Mouse (Mus musculus): ENCODE measurements around the gene Smpd3. TPM values are rescaled to one million over a fixed set of nuclear protein-coding genes. Genes with fewer than 3 reads are reported as not detected.

The Smpd3 gene
- polyA plus RNA-seq, 1 experiment = 3.8 TPM

DNA sequence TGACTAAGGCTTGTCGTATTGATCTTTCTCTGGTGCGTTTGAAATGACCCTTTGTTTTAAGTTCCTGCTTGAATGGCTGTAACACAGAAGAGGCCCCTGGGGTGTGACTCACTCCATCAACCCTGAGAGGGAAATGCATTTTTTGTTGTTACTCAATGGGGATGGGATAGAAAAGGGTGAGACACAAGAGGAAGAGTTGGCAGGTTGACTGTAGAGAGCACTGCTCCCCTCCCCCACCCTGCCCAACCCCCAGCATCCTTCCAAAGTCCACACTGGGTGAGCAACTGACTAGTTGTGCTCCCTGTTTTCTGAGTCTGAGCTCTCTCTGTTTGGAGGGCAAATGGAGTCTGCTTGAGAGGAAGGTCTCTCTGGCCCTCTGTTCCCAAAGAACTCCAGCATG is 50.3 kb downstream of the Smpd3 start:
- Histone ChIP-seq H3K4me3 (ENCODE audit: control insufficient read depth, insufficient read depth, low read length) (no peak overlapping the region), H3K36me3 (ENCODE audit: control insufficient read depth, insufficient read depth, low read length) (no peaks in the 10 kb centered on the region), H3K27ac (ENCODE audit: control insufficient read depth, insufficient read depth, low read length) (no peak overlapping the region), H3K27me3 (ENCODE audit: control insufficient read depth, insufficient read depth, low read length) (no peaks in the 10 kb centered on the region), H3K4me1 (replicated peaks; ENCODE audit: control insufficient read depth, insufficient read depth, low read length) (peaks cover 7% of the 10 kb centered on the region)
- no peak for DNase-seq
- TF ChIP-seq POLR2A (IDR thresholded peaks at IDR 0.05; ENCODE audit: control insufficient read depth, extremely low read depth, insufficient read depth, low read length, poor library complexity) (no peak), CTCF (IDR thresholded peaks at IDR 0.05; ENCODE audit: borderline replicate concordance, control insufficient read depth, extremely low read depth, insufficient read depth, low read length, poor library complexity) (no peak)
- WGBS = 91% methylated on average over 2 of the region's 2 CpGs

- H3K4me3 ChIP-seq (ENCODE audit: control insufficient read depth, insufficient read depth, low read length) = no peak overlapping the region
- H3K27me3 ChIP-seq (ENCODE audit: control insufficient read depth, insufficient read depth, low read length) = no peaks in the 10 kb centered on the region
- no peak for DNase-seq
- H3K4me1 ChIP-seq (replicated peaks; ENCODE audit: control insufficient read depth, insufficient read depth, low read length) = 0 out of 2 replicates have a peak, but pooled peaks cover 2% of the 10 kb centered on the region
- TF ChIP-seq CTCF (IDR thresholded peaks at IDR 0.05; ENCODE audit: borderline replicate concordance, control insufficient read depth, extremely low read depth, insufficient read depth, low read length, poor library complexity) (no peak), POLR2A (IDR thresholded peaks at IDR 0.05; ENCODE audit: control insufficient read depth, extremely low read depth, insufficient read depth, low read length, poor library complexity) (no peak)
- H3K36me3 ChIP-seq (ENCODE audit: control insufficient read depth, insufficient read depth, low read length) = no peaks in the 10 kb centered on the region
- H3K27ac ChIP-seq (ENCODE audit: control insufficient read depth, insufficient read depth, low read length) = no peak overlapping the region
- 93% methylated on average over 4 of the region's 4 CpGs for WGBS
These were observed 56.9 kb downstream of the Smpd3 start for GRCm38 (mm10) chr8:106280844-106281243.

GRCm38 (mm10) chr8:106280154-106280553 is 57.6 kb downstream of the Smpd3 start:
- no peak overlapping the region for H3K4me3 ChIP-seq (ENCODE audit: control insufficient read depth, insufficient read depth, low read length)
- H3K27me3 ChIP-seq (ENCODE audit: control insufficient read depth, insufficient read depth, low read length) = no peaks in the 10 kb centered on the region
- no peaks in the 10 kb centered on the region for H3K4me1 ChIP-seq (replicated peaks; ENCODE audit: control insufficient read depth, insufficient read depth, low read length)
- H3K36me3 ChIP-seq (ENCODE audit: control insufficient read depth, insufficient read depth, low read length) = no peaks in the 10 kb centered on the region
- DNase-seq = no peak
- 84% methylated on average over 5 of the region's 5 CpGs for WGBS
- no peak overlapping the region for H3K27ac ChIP-seq (ENCODE audit: control insufficient read depth, insufficient read depth, low read length)
- no peak for TF ChIP-seq POLR2A (IDR thresholded peaks at IDR 0.05; ENCODE audit: control insufficient read depth, extremely low read depth, insufficient read depth, low read length, poor library complexity)
- no peak for TF ChIP-seq CTCF (IDR thresholded peaks at IDR 0.05; ENCODE audit: borderline replicate concordance, control insufficient read depth, extremely low read depth, insufficient read depth, low read length, poor library complexity)

DNA sequence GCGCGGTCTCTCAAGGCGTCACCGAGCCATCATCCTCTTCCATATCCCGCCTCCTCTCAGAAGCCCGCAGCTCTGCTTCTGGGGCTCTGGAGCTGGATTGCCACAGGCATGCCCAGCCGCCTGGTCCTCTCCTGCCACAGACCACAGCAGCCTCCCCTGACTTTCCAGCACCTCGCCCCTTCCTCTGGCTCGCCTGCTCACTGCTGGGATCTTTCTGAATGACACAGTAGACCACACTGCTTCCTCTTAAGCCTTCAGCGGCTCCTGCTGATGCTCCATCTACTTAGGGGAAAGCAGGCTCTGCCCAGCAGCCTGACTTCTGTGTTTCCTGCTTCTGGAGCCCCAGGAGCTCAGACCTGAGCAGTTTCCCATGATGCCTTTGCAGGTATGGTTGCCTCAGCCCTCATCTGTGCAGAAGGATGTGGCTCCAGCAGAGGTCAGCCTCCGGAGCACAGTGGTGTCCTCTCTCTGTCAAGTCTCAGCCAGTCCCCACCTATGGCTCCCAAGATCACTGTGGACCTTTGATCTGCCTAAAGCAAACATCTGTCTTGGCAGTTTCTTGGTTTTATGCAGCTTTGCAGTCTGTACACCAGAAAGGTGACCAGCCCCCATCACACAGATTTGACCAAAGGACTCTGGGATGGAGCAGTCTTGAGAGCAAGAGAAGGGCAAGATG is 59.3 kb downstream of the Smpd3 start:
- WGBS = 59% methylated on average over 11 of the region's 11 CpGs
- TF ChIP-seq POLR2A (IDR thresholded peaks at IDR 0.05; ENCODE audit: control insufficient read depth, extremely low read depth, insufficient read depth, low read length, poor library complexity) (no peak), CTCF (IDR thresholded peaks at IDR 0.05; ENCODE audit: borderline replicate concordance, control insufficient read depth, extremely low read depth, insufficient read depth, low read length, poor library complexity) (no peak)
- Histone ChIP-seq H3K4me3 (ENCODE audit: control insufficient read depth, insufficient read depth, low read length) (no peak overlapping the region), H3K36me3 (ENCODE audit: control insufficient read depth, insufficient read depth, low read length) (no peaks in the 10 kb centered on the region), H3K4me1 (replicated peaks; ENCODE audit: control insufficient read depth, insufficient read depth, low read length) (no peaks in the 10 kb centered on the region), H3K27ac (ENCODE audit: control insufficient read depth, insufficient read depth, low read length) (no peak overlapping the region), H3K27me3 (ENCODE audit: control insufficient read depth, insufficient read depth, low read length) (no peaks in the 10 kb centered on the region)
- no peak for DNase-seq

- WGBS = 88% methylated on average over 5 of the region's 5 CpGs
- Histone ChIP-seq H3K36me3 (ENCODE audit: control insufficient read depth, insufficient read depth, low read length) (no peaks in the 10 kb centered on the region), H3K27ac (ENCODE audit: control insufficient read depth, insufficient read depth, low read length) (no peak overlapping the region), H3K4me3 (ENCODE audit: control insufficient read depth, insufficient read depth, low read length) (no peak overlapping the region), H3K4me1 (replicated peaks; ENCODE audit: control insufficient read depth, insufficient read depth, low read length) (no peaks in the 10 kb centered on the region), H3K27me3 (ENCODE audit: control insufficient read depth, insufficient read depth, low read length) (no peaks in the 10 kb centered on the region)
- TF ChIP-seq POLR2A (IDR thresholded peaks at IDR 0.05; ENCODE audit: control insufficient read depth, extremely low read depth, insufficient read depth, low read length, poor library complexity) (no peak), CTCF (IDR thresholded peaks at IDR 0.05; ENCODE audit: borderline replicate concordance, control insufficient read depth, extremely low read depth, insufficient read depth, low read length, poor library complexity) (no peak)
- DNase-seq = no peak
These were observed 61.0 kb downstream of the Smpd3 start for GRCm38 (mm10) chr8:106276709-106277317.

GRCm38 (mm10) chr8:106273468-106273867 is 64.3 kb downstream of the Smpd3 start:
- DNase-seq = no peak
- Histone ChIP-seq H3K36me3 (ENCODE audit: control insufficient read depth, insufficient read depth, low read length) (no peaks in the 10 kb centered on the region), H3K27me3 (ENCODE audit: control insufficient read depth, insufficient read depth, low read length) (no peaks in the 10 kb centered on the region), H3K27ac (ENCODE audit: control insufficient read depth, insufficient read depth, low read length) (no peak overlapping the region), H3K4me1 (replicated peaks; ENCODE audit: control insufficient read depth, insufficient read depth, low read length) (no peaks in the 10 kb centered on the region), H3K4me3 (ENCODE audit: control insufficient read depth, insufficient read depth, low read length) (no peak overlapping the region)
- WGBS = over 99% methylated on average over 3 of the region's 3 CpGs
- TF ChIP-seq CTCF (IDR thresholded peaks at IDR 0.05; ENCODE audit: borderline replicate concordance, control insufficient read depth, extremely low read depth, insufficient read depth, low read length, poor library complexity) = no peak
- no peak for TF ChIP-seq POLR2A (IDR thresholded peaks at IDR 0.05; ENCODE audit: control insufficient read depth, extremely low read depth, insufficient read depth, low read length, poor library complexity)
